Mouse (Mus musculus): Measurements from ENCODE around the gene Pclo.
A peak's percentile ranks its signal among the peaks of the same experiment; 100 is the strongest.
"Not testable (repeated sequence)": the region's sequence is repeated elsewhere in the genome, so short reads cannot be mapped to it uniquely, and the experiment has no call there.

The Pclo gene

DNA sequence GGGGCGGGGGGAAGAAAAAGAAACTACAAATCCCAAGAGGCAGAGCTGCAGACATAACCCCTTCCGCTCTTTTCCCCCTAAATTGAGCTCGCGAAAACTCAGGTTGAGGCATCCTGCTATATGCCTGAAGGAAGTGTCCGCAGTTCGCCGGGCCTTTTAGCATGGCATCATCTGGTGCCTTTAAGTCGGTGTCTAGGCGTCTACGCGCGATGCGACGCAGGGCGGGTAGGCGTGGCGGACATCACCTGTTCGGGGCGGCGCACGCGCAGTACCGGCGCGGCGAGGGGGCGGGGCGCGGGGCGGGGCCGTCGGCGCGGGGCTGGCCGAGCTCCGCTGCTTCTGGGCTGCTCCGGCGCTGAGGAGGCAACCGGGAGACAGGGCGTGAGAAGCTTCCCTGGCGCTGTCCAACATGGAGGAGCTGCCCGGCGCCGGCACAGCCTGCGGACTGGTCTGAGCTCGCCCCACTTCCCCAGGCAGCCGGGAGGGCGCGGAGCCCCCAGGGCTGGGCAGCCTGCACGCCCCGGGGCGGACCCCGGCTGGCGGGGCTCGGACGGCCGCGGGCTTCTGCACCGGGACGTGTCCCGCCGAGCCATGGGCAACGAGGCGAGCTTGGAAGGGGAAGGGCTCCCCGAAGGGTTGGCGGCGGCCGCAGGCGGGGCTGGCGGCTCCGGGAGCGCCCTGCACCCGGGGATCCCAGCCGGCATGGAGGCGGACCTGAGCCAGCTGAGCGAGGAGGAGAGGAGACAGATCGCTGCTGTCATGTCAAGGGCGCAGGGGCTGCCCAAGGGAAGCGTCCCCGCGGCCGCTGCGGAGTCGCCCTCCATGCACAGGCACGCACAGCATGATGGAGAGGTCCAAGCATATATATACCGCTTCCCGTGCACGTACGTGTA, at the start of gene Pclo:
Pclo (plus strand) TSS at position 288 of the 893 bp plus-strand sequence.
- peak; percentile 13 for DNase-seq (ENCODE audit: low read depth, low spot score)

- DNase-seq (ENCODE audit: low read depth, low spot score) = not testable (repeated sequence)
These were observed 20.3 kb upstream of the Pclo start for GRCm38 (mm10) chr5:14494431-14494830.

- no peak for DNase-seq (ENCODE audit: low read depth, low spot score)
These were observed 6.2 kb upstream of the Pclo start for GRCm38 (mm10) chr5:14508522-14508921.

DNA sequence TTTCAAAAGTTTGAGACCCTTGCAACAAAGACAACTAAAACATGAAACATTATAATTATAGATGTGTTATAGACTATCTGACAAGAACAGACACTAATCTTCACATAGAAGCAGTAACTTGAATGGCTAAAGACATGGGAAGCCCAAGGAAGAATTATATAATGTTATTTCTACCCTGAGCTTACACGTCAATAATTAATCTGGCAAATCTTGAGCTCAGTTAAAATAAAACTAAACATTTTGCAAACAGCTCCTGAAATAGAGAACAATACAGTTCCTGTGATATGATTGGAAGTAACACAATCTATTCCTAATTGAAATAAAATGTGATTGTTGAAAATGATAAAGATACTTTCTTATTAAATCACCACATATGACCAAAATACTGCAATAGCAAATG, 5.1 kb upstream of the Pclo start:
- no peak for DNase-seq (ENCODE audit: low read depth, low spot score)

DNA sequence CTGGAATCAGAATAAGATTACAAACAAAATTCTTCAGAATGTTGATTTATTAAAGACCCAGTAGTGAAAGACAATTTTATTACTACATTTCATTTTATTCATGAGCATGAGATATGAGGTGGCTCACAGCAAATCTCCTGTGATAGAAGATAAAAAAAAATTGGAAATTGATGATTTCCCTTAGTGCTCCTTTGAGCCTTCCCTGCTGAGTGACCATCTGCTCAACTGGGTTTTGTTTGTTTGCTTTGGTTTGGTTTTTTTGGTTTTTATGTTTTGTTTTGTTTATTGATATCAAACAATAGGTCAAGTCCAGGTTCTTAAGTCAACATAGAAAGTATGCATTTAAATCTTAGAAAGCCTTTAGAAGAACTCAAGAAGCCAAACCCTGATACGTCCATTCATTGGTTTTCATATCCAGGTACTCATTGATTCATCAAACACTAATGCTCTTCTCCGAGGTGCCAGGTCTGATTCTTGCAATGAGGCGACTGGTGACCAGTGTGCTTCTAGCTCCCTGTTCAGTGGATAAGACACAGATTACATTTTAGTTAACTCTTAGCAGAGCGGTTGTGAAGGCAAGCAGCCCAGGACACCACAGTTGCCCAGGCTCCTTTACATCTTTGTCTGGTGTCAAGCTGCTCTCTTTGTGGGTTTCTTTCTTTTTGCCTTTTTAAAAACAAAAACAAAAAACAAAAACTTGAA, 3.6 kb downstream of the Pclo start:
- no peak for DNase-seq (ENCODE audit: low read depth, low spot score)

DNA sequence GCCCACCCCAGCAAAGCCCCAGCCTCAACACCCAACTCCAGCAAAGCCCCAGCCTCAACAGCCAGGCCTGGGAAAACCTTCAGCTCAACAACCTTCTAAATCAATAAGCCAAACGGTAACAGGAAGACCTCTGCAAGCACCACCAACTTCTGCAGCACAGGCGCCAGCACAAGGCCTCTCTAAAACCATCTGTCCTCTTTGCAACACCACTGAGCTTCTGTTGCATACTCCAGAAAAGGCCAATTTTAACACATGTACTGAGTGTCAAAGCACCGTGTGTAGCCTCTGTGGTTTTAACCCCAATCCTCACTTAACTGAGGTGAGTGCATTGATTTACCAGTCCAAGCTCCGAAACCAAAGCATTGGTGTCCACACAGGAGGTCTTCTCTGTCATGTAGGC, 7.3 kb downstream of the Pclo start:
- DNase-seq (ENCODE audit: low read depth, low spot score) = no peak

GRCm38 (mm10) chr5:14526038-14526437, 11.3 kb downstream of the Pclo start:
- no peak for DNase-seq (ENCODE audit: low read depth, low spot score)

GRCm38 (mm10) chr5:14527796-14528195, 13.1 kb downstream of the Pclo start:
- no peak for DNase-seq (ENCODE audit: low read depth, low spot score)

GRCm38 (mm10) chr5:14531906-14532305, 17.2 kb downstream of the Pclo start:
- DNase-seq (ENCODE audit: low read depth, low spot score) = no peak

DNA sequence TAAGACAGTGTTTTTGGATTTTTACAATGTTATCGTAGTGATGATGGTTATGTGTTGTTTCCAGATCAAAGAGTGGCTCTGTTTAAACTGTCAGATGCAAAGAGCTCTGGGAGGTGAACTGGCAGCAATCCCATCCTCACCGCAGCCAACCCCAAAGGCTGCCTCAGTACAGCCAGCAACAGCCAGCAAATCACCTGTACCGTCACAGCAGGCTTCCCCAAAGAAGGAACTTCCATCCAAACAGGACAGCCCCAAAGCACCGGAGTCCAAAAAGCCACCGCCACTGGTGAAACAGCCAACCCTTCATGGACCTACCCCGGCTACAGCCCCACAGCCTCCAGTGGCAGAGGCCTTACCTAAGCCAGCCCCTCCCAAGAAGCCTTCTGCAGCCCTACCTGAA, 24.6 kb downstream of the Pclo start:
- DNase-seq (ENCODE audit: low read depth, low spot score) = no peak

DNA sequence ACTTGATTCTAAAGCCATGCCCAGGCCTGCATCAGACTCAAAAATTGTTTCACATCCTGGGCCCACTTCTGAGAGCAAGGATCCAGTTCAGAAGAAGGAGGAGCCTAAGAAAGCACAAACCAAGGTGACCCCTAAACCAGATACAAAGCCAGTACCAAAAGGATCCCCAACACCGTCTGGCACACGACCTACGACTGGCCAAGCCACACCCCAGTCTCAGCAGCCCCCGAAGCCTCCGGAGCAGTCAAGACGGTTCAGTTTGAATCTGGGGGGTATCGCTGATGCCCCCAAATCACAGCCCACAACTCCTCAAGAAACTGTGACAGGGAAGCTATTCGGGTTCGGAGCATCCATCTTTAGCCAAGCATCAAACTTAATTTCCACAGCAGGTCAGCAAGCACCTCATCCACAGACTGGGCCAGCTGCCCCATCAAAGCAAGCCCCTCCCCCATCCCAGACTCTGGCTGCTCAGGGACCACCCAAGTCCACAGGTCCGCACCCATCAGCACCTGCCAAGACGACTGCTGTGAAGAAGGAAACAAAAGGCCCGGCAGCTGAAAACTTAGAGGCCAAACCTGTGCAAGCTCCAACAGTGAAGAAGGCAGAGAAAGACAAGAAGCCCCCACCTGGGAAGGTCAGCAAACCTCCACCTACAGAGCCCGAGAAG, 25.4 kb downstream of the Pclo start:
- no peak for DNase-seq (ENCODE audit: low read depth, low spot score)

- no peak for DNase-seq (ENCODE audit: low read depth, low spot score)
These were observed 60.9 kb downstream of the Pclo start for GRCm38 (mm10) chr5:14575626-14576025.

GRCm38 (mm10) chr5:14591479-14591878, 76.8 kb downstream of the Pclo start:
- DNase-seq (ENCODE audit: low read depth, low spot score) = no peak

- DNase-seq (ENCODE audit: low read depth, low spot score) = no peak
These were observed 80.8 kb downstream of the Pclo start for GRCm38 (mm10) chr5:14595426-14596013.

- DNase-seq (ENCODE audit: low read depth, low spot score) = no peak
These were observed 93.6 kb downstream of the Pclo start for GRCm38 (mm10) chr5:14608318-14608717.

DNA sequence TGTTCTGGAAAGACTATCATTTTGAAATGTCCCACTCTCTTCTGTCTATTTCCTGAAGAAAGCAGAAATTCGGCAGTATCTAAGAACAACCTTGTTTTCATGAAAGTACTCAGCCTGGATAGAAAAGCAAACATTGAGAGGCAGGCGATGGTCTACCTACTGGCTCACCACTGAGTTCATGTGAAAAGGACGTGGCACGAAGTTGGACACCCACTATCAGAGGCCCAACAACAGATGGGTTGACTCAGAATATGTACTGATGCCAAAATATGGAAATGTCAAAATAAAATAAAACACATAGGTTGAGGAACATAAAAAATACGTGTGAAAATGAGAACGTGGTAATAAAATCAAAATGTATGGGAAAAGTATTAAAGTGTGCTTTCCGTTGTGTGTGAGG, 106.4 kb downstream of the Pclo start:
- DNase-seq (ENCODE audit: low read depth, low spot score) = no peak

- no peak for DNase-seq (ENCODE audit: low read depth, low spot score)
These were observed 108.6 kb downstream of the Pclo start for GRCm38 (mm10) chr5:14623360-14623759.

DNA sequence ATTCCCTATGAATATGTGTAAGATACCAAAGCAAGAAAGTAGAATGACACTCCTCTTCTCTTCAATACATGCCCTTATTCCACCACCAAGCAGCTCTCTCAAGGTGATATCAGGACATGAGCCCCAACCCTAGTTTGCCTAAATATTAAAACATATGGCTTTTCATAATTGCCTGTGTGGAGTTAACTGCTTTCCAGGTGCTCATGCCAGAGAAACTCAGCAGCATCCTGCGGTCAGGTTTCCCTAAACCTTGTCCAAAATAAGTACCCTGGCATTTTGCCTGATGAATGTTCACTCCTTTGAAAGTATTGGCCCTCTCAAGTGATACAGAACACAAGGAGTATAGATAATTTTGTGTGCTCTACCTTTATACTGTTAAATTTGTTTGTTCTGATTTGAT, 126.5 kb downstream of the Pclo start:
- DNase-seq (ENCODE audit: low read depth, low spot score) = no peak

- no peak for DNase-seq (ENCODE audit: low read depth, low spot score)
These were observed 131.1 kb downstream of the Pclo start for GRCm38 (mm10) chr5:14645856-14646255.

DNA sequence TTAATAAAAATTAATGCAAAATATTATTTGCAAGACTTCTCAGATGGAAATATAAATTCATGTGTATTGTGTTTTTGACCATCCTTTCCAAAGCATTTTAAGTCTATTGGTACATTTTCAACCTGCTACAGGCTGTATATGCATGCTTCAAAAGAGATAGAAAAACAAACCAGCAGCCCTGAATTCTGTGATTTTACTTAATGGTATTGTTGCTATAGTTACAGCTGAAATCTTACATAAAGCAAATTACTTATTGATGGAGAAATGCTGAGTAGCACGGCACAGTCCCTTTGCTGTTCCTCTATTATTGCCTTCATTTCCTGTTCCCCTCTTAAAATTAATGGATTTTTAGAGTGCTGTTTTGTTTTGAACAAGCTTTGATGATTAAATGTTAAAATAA, 145.9 kb downstream of the Pclo start:
- no peak for DNase-seq (ENCODE audit: low read depth, low spot score)

GRCm38 (mm10) chr5:14662180-14662579, 147.5 kb downstream of the Pclo start:
- no peak for DNase-seq (ENCODE audit: low read depth, low spot score)

GRCm38 (mm10) chr5:14662603-14663002, 147.9 kb downstream of the Pclo start:
- no peak for DNase-seq (ENCODE audit: low read depth, low spot score)

All from skeletal muscle tissue, adult 2 months (tissue).